Mouse (Mus musculus) spleen, adult 2 months (tissue): ENCODE results near the gene Hinfp. TPM values are rescaled to one million over a fixed set of nuclear protein-coding genes. Genes with fewer than 3 reads are reported as not detected.

Experiments used
- DNase-seq, 2 experiments: peaks; one replicate each; pipeline versions ENCODE4 v3.0.0 to v3.0.0-alpha.2; 2012 to 2021; ENCODE audit warnings: low spot score in 2 of 2, low read depth in 1 of 2
- H3K27ac ChIP-seq: fragments of 200-500 bp; 2 replicates; pipeline ENCODE4 v1.5.1; 2012; ENCODE audit warnings: low read length, inconsistent platforms; ENCODE audit not compliant: insufficient read depth
- H3K27me3 ChIP-seq: fragments of 200-500 bp; 2 replicates; pipeline ENCODE4 v1.6.1; 2012; ENCODE audit warnings: mild to moderate bottlenecking, moderate library complexity, low read length, inconsistent platforms; ENCODE audit not compliant: control insufficient read depth, insufficient read depth
- H3K36me3 ChIP-seq: fragments of 200-500 bp; 2 replicates; pipeline ENCODE4 v1.6.1; 2012; ENCODE audit warnings: mild to moderate bottlenecking, low read length, inconsistent platforms; ENCODE audit not compliant: control insufficient read depth, insufficient read depth
- H3K4me1 ChIP-seq: fragments of 200-500 bp; 2 replicates; pipeline ENCODE4 v1.6.1; 2011; ENCODE audit warnings: inconsistent platforms; ENCODE audit not compliant: control insufficient read depth, insufficient read depth, insufficient read length
- H3K4me3 ChIP-seq: fragments of 200-500 bp; 2 replicates; pipeline ENCODE4 v1.5.1; 2011; ENCODE audit warnings: mild to moderate bottlenecking, inconsistent platforms; ENCODE audit not compliant: insufficient read depth, insufficient read length; ENCODE audit errors: extremely low read depth
- CTCF ChIP-seq: fragments of 200-500 bp; IDR thresholded peaks from 2 replicates; pipeline ENCODE4 v1.5.1; 2011; ENCODE audit warnings: mild to moderate bottlenecking, inconsistent platforms; ENCODE audit not compliant: insufficient read depth, insufficient read length, insufficient replicate concordance; ENCODE audit errors: extremely low read depth
- POLR2A ChIP-seq: fragments of 200-500 bp; IDR thresholded peaks from 2 replicates; pipeline ENCODE4 v1.6.1; 2011; ENCODE audit warnings: low read depth, low read length, inconsistent platforms
- WGBS: fragments of 180-500 bp; shearing (Covaris S2); methylation state at CpG from one replicate; pipeline ENCODE4 v1.1.7; 2018; 5-methylcytosine and 5-hydroxymethylcytosine counted together
- polyA plus RNA-seq: library from polyadenylated mRNA; depleted of rRNA; stranded (reverse); fragments of >200 nt; gene quantifications from 2 replicates; pipeline ENCODE4 v1.2.3, GENCODE M21; 2012

Hinfp gene
- polyA plus RNA-seq, 1 experiment, result 25.2 TPM

DNA sequence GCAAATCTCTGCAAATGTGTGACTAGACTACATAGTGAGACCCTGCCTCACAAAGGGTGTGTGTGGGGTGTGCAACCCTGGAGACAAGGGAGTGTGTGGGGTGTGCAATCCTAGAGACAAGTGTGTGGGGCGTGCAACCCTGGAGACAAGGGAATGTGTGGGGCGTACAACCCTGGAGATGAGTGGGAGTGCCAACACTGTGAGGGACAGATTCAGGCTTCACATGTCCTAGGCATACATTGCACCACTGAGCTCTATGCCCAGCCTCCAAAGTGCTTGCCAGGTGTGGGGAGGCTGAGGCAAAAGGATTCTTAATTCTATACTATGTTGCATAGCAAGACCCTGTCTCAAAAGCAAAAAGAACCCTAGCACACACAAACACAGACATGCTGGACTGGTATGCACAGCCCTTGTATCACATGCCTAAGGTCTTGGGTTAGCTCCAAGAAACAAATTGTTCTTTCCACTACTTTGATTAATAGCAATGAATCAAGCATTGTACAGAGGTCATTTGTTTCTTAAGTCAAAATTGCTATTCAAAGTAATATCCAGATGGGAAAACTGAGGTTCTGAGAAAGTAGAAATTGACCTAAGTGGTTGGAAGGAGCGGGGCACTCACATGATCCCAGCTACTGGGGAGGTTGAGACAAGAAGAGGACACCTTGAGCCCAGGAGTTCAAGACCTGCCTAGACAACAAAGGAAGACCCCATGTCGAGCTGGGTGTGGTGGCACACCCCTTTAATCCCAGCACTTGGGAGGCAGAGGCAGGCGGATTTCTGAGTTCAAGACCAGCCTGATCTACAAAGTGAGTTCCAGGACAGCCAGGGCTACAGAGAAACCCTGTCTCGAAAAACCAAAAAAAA, 40.3 kb upstream of the Hinfp start:
- DNase-seq, result no peak
- WGBS, result 84% methylated on average over 6 of the region's 6 CpGs
- Histone ChIP-seq H3K36me3 (peaks cover 23% of the 10 kb centered on the region), H3K4me3 (no peak overlapping the region), H3K27ac (no peak overlapping the region), H3K4me1 (peaks cover 5% of the 10 kb centered on the region; the same call in 1 of the 2 replicates), H3K27me3 (no peaks in the 10 kb centered on the region)
- TF ChIP-seq POLR2A, result no peak
- TF ChIP-seq CTCF, result no peak

DNA sequence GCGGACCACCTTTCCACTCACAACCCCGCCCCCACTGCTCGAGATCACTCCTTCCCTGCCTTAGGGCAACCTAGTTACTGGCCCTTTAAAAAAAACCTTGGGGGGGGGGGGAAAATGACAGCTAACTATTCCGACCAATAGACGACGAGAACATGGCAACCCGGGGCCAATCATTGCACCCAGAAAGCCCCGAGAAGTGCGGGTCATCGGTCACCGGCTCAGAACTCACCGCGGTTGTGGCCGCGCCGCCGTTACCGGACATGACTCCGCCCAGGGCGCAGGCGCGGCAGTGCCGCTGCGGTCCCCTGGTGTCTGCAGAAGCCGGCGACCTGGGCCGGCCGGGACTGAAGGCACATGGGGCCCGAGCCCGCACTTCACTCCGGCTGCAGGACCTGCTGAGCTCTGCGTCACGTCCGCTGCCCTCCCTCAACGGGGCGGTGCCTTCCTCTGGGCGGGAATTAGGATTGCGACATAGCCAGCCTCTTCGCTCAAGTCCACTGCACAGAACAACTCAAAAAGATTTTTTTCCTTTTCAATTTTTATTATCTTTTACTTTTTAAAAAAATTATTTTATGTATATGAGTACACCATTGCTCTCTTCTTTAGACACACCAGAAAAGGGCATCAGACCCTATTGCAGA, 38.4 kb upstream of the Hinfp start, which contains the start of gene Hmbs:
Hmbs (minus strand) TSS at position 448 of the 641 bp plus-strand sequence.
- Histone ChIP-seq H3K4me1 (peaks cover 5% of the 10 kb centered on the region; the same call in 1 of the 2 replicates), H3K36me3 (peaks cover 19% of the 10 kb centered on the region), H3K27me3 (no peaks in the 10 kb centered on the region), H3K4me3 (peak within 1 kb of the TSS; percentile 96), H3K27ac (peak within 1 kb of the TSS; percentile 98)
- DNase-seq, result peak; percentile 84 to 87
- TF ChIP-seq POLR2A (no peak), CTCF (no peak)
- WGBS, result under 1% methylated on average over 39 of the region's 39 CpGs

DNA sequence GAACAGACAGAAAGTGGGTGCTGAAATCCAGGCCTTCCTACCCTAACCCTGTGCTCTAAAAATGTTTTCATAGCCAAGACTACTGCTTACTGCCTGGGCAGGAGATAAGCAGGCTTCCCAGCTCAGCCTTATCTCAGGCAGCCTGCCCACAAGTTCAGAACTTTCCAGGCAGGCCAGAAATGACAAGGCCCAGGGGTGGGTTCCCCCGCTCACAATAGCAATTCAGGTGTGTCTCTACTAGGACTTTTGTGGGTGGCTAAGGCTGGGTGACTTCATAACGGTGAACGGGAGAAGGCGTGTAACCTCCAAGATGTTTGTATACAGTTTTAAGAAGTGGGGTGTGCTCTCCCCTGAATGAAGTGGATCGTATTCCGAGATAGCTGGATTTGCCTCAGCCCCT, 37.8 kb upstream of the Hinfp start:
- 12% methylated on average over 6 of the region's 6 CpGs for WGBS
- H3K4me3 ChIP-seq, result peak overlapping the region; percentile 59
- H3K27me3 ChIP-seq, result no peaks in the 10 kb centered on the region
- H3K36me3 ChIP-seq, result peaks cover 14% of the 10 kb centered on the region
- TF ChIP-seq POLR2A, result no peak
- TF ChIP-seq CTCF, result no peak
- peak overlapping the region; percentile 31; the same call in 1 of the 2 replicates for H3K27ac ChIP-seq
- peaks cover 5% of the 10 kb centered on the region; the same call in 1 of the 2 replicates for H3K4me1 ChIP-seq
- DNase-seq, result no peak

DNA sequence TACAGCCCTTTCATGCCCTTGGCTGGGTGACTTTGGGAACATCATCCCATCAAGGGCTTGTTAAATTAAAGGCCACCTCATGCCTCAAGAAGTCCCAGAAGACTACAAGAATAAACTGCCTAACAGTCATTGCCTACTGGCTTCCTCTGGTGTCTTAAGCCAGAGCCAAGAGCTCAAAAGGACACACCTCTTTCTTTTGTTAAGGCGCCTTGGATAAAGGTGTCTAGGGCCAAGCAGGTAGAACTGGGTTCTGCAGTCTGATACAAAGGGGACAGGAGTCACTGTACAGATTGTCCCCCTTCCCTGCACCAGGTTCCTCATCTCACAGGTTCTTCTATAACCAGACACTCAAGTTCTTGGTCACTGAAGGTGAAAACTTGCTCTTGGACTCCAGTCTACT, 37.1 kb upstream of the Hinfp start:
- 90% methylated on average over 1 of the region's 1 CpGs for WGBS
- no peak for DNase-seq
- peaks cover 11% of the 10 kb centered on the region for H3K36me3 ChIP-seq
- TF ChIP-seq POLR2A (no peak), CTCF (no peak)
- H3K27ac ChIP-seq, result 0 out of 2 replicates have a peak overlapping the region, but pooled peaks have one; percentile 2
- H3K27me3 ChIP-seq, result no peaks in the 10 kb centered on the region
- peaks cover 5% of the 10 kb centered on the region; the same call in 1 of the 2 replicates for H3K4me1 ChIP-seq
- no peak overlapping the region for H3K4me3 ChIP-seq

DNA sequence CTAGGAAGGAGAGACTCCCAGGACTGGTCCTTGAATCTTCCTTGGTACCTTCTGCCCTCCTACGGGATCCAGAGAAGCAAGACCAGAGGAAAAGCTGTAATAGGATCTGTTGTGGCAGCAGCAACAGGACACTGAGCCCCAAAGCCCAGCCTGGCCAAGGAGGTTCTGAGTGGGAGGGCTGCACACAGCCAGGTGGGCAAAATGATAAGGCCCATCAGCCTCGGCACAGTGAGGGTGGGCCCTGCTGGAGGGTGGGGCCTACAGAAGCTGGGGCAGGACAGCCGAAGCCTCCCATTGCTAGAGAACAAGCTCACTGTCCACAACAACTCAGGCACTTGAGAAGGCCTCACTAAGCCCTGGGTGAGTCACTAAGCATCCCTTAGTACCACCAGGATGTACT, 36.7 kb upstream of the Hinfp start:
- Histone ChIP-seq H3K27me3 (no peaks in the 10 kb centered on the region), H3K4me3 (peak overlapping the region; percentile 37; the same call in 1 of the 2 replicates), H3K36me3 (peaks cover 7% of the 10 kb centered on the region), H3K4me1 (peaks cover 5% of the 10 kb centered on the region; the same call in 1 of the 2 replicates), H3K27ac (0 out of 2 replicates have a peak overlapping the region, but pooled peaks have one; percentile 2)
- no peak for TF ChIP-seq CTCF
- no peak; the same call in 1 of the 2 replicates for TF ChIP-seq POLR2A
- 81% methylated on average over 3 of the region's 3 CpGs for WGBS
- DNase-seq, result no peak

DNA sequence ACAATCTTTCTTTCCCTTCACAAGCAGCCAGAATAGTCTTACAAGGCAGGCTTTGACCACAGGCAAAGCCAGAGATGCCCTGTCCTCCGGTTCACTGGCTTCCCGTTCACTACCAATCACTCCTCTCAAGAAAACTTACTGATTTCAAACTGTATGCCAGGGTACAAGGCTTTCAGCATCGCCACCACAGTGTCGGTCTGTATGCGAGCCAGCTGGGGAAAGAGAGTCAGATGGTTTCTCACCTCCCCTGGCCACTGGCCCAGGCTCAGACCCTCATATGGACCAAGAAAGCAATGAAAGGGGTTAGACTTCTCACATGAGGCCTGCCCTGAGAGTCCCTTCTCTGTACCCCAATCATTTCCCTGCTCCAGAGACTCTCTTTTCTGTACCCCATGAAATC, 36.0 kb upstream of the Hinfp start:
- Histone ChIP-seq H3K27ac (peak overlapping the region; percentile 24; the same call in 1 of the 2 replicates), H3K4me3 (peak overlapping the region; percentile 31), H3K27me3 (no peaks in the 10 kb centered on the region), H3K36me3 (peaks cover 6% of the 10 kb centered on the region), H3K4me1 (peaks cover 5% of the 10 kb centered on the region; the same call in 1 of the 2 replicates)
- no peak for TF ChIP-seq CTCF
- TF ChIP-seq POLR2A, result no peak
- DNase-seq, result no peak
- WGBS, result 92% methylated on average over 5 of the region's 5 CpGs
